Mouse (Mus musculus): ENCODE measurements around the gene Rufy2.

The Rufy2 gene

DNA sequence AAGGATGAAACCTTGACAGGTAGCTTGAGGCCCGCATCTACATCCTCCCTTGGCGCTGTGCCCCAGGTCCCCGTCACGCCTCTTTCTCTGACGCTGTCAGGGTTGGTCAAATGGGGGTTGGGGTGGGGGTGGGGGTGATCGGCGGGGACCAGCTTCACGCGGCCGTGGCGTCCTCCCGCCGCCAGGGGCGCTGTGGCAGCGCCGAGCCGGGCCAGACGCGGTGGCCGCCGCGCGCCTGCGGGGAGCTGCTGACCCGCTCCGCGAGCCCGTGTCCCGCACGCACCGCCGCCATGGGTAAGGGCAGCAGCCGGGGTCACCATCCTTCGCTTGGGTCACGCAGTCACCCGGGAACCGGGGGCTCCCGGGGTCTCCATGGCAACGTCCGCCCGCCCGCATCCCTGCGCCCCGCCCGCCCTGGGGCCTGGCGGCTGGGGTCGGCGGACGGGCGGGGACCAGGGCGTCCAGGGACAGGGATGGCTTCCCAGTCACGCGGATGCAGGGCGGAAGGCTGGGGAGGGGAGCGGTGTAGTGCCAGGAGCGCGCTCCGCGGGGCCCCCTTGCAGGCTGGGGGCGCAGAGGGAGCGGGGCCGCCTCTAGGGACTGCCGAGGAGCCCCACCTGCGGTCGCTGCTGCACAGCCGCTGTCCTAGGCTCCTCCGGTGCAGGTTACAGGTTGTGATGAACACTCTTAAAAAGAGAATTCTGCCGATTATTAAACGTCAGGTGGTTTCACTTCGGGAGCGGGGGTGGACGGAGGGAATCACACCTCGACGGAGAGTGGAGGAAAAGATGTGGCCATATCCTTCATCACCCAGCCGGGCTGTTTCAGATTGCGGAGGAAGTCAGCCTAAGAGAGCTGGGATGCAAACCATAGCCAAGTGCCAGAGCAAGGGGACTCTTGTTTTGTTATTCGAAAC is at the start of gene Rufy2:
Gene Rufy2, plus strand, starts transcription at position 185 of the 916 bp plus-strand sequence.
- peak; percentile 77 to 88 for DNase-seq (ENCODE audit: low spot score in 2 of 2)

DNA sequence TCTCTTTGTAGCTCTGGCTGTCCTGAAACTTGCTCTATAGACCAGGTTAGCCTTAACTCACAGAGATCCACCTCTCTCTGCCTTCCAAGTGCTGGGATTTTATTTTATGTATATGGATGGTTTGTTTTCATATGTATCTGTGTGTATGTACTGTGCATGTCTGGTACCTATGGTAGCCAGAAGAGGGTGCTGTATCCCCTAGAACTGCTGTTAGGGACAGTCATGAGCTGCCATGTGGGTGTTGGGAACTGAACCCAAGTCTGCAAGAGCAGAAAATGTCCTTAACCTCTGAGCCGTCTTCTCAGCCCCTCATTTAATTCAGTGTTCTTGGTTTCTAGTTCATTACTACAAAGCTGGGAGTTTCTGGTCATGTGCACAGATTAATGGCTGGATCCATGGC is 47.6 kb upstream of the Rufy2 start:
- DNase-seq (ENCODE audit: low spot score in 2 of 2) = no peak

- DNase-seq (ENCODE audit: low spot score in 2 of 2) = peak in 1 of 2 experiments; percentile 20
Observed at GRCm38 (mm10) chr10:62944975-62945580, 34.9 kb upstream of the Rufy2 start.

DNA sequence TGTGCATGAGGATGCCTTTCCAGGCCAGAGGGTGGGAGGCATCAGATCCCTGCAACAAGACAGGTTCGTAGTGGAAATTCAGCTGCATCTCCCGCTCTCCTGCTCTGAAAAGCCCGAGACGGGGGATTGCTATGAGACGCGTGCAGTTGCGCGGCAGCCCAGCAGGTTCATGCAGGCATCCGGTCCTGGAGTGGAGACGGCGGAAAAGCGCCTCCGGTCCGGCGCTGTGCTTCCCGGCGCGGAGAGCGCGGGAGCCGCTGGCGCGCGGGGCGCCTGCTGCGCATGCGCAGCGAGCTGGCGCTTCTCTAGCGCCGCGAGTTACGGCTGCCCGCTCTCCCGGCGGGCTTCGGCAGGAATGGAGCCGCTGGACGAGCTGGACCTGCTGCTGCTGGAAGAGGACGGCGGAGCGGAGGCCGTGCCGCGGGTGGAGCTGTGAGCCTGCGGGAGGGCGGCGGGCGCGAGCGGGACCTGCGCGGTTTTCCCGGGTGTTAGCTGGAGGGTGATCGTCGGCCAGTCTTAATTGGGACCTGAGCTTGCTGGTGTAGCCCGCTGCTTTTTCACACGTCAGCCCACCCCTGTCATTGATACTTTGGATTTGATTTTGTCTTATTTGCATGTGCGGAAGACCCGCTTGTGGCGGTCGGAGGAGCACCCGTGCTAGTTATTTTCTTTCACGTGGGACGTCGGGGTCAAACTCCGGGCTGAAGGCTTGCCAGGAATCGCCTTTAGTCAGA is 33.1 kb upstream of the Rufy2 start, which contains the start of gene Dna2:
Gene Dna2, plus strand, starts transcription at position 289 of the 734 bp plus-strand sequence.
- DNase-seq (ENCODE audit: low spot score in 2 of 2) = peak; percentile 76 to 77

- peak in 1 of 2 experiments; percentile 24 for DNase-seq (ENCODE audit: low spot score in 2 of 2)
Observed at GRCm38 (mm10) chr10:62948551-62948950, 31.5 kb upstream of the Rufy2 start.

GRCm38 (mm10) chr10:62963956-62964355 is 16.1 kb upstream of the Rufy2 start:
- DNase-seq (ENCODE audit: low spot score in 2 of 2) = no peak

- DNase-seq (ENCODE audit: low spot score in 2 of 2) = no peak
Observed at GRCm38 (mm10) chr10:62965796-62966195, 14.2 kb upstream of the Rufy2 start.

- DNase-seq (ENCODE audit: low spot score in 2 of 2) = no peak
Observed at GRCm38 (mm10) chr10:62966291-62966690, 13.7 kb upstream of the Rufy2 start.

- peak in 1 of 2 experiments; percentile 37 for DNase-seq (ENCODE audit: low spot score in 2 of 2)
Observed at GRCm38 (mm10) chr10:62971821-62972220, 8.2 kb upstream of the Rufy2 start.

DNA sequence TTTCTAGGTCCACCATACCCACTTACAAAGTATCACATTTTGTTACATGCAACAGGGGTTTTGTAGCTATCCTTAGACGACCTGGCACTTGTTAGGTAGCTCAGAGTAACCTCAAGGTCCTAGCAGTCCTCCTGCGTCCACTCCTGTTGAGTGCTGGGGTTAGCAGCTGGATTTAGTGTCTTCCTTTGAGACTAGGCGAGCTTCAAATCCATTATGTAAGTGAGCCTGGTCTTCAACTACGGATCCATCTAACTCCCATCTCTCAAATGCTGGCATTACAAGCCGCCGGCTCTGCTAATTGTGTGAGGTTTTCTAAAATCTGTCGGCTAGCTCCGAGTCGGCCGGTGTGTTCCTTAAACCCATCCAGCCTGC is 370 bp upstream of the Rufy2 start:
- no peak for DNase-seq (ENCODE audit: low spot score in 2 of 2)

GRCm38 (mm10) chr10:62984072-62984471 is 4.0 kb downstream of the Rufy2 start:
- peak in 1 of 2 experiments; percentile 29 for DNase-seq (ENCODE audit: low spot score in 2 of 2)

DNA sequence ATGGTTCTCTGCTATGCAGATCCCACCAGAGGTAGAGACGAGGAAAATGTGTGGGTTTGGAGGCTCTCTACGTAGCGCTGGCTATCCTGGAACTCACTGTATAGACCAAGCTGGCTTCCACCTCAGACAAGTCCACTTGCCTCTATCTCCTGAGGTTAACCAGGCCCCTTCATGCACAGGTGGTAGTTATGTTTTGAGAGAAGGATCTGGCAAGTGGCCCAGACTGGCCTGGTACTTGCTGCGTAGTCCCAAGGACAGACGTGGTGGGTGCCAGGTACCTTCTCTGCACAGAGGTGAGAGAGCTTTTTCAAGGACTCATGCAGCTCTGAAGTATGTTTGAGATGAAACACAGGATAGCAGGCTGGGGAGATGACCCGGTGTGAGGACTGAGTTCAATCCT is 4.5 kb downstream of the Rufy2 start:
- no peak for DNase-seq (ENCODE audit: low spot score in 2 of 2)

GRCm38 (mm10) chr10:62987341-62987740 is 7.3 kb downstream of the Rufy2 start:
- DNase-seq (ENCODE audit: low spot score in 2 of 2) = peak; percentile 39 to 78

GRCm38 (mm10) chr10:62990636-62991035 is 10.6 kb downstream of the Rufy2 start:
- DNase-seq (ENCODE audit: low spot score in 2 of 2) = no peak

- no peak for DNase-seq (ENCODE audit: low spot score in 2 of 2)
Observed at GRCm38 (mm10) chr10:62993991-62994390, 14.0 kb downstream of the Rufy2 start.

GRCm38 (mm10) chr10:63000584-63000983 is 20.6 kb downstream of the Rufy2 start:
- DNase-seq (ENCODE audit: low spot score in 2 of 2) = peak; percentile 24 to 72

DNA sequence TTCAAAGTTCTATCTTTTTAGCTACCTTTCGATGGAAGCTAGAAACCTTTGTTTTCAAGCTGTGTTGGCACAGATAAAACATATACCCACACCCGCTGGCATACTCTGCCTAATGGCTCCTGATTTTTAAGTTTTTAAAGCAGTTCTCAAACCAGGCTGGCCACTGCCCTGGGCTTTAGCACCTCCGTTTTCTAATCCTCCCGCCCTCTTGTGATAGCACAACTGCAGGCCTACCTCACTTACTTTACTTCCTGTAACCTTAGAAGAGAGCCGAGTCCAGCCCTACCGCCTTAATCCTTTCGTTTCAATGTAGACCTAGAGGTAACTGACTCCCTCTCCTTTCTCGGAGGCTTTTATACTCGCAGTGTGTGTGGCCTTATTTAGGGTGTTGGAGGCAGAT is 23.2 kb downstream of the Rufy2 start:
- no peak for DNase-seq (ENCODE audit: low spot score in 2 of 2)

- DNase-seq (ENCODE audit: low spot score in 2 of 2) = no peak
Observed at GRCm38 (mm10) chr10:63004556-63004955, 24.5 kb downstream of the Rufy2 start.

- no peak for DNase-seq (ENCODE audit: low spot score in 2 of 2)
Observed at GRCm38 (mm10) chr10:63008193-63008592, 28.2 kb downstream of the Rufy2 start.

DNA sequence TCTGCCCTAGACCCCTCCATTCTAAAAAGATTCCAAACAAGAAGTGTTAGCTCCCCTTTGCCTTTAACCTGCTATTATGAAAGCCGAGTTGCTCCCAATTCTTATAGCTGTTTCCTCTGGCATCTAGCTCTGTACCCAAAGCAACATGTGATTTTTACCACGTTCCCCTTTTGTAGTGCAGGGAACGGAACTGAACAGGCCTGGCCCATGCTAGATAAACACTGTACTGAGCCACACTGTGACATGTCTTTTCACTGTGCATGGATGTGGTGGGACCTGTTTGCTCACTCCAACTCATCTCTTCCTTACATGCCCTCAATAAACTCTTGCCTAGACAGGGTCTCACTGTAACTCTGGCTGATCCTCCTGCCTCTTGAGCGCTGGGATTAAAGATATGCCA is 30.2 kb downstream of the Rufy2 start:
- DNase-seq (ENCODE audit: low spot score in 2 of 2) = no peak

- no peak for DNase-seq (ENCODE audit: low spot score in 2 of 2)
Observed at GRCm38 (mm10) chr10:63011556-63011955, 31.5 kb downstream of the Rufy2 start.

DNA sequence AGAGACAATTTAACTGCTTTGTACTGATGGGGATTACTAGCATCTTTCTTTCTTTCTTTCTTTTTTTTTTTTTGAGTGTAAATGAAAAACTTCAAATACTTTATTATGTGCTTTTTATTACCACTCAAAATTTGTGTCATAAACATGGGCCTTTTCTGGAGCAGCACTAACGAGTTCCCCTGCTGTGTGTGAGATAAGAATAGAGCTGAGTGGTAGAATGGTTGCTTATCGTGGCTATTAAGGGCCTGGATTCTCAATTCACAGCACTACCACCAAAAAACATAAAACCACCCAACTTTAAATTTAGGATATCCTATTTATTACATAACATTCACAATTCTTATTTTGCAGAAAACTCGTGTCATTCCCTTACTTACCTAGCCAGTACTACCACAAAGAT is 33.5 kb downstream of the Rufy2 start:
- no peak for DNase-seq (ENCODE audit: low spot score in 2 of 2)

Measured in spleen, postnatal 10 days (tissue).